Mouse (Mus musculus) myocyte (in vitro differentiated cells): ENCODE measurements around the gene Cpvl. TPM values are rescaled to one million over a fixed set of nuclear protein-coding genes. Genes with fewer than 3 reads are reported as not detected.

Source experiments
- H3K27me3 ChIP-seq: one replicate; pipeline ENCODE4 v1.6.1; 2011; ENCODE audit not compliant: control insufficient read depth, insufficient read depth, insufficient read length
- H3K36me3 ChIP-seq: one replicate; pipeline ENCODE4 v1.6.1; 2011; ENCODE audit not compliant: control insufficient read depth, insufficient read depth
- H3K4me2 ChIP-seq: one replicate; pipeline ENCODE4 v1.6.1; 2011; ENCODE audit warnings: low read depth, control low read depth
- H3K4me3 ChIP-seq: one replicate; pipeline ENCODE4 v1.5.1; 2011; ENCODE audit warnings: mild to moderate bottlenecking, control low read depth, moderate library complexity
- H3K79me2 ChIP-seq: one replicate; pipeline ENCODE4 v1.6.1; 2011; ENCODE audit not compliant: control insufficient read depth, insufficient read depth
- H3ac ChIP-seq: one replicate; pipeline ENCODE4 v1.6.1; 2011; ENCODE audit not compliant: control insufficient read depth, insufficient read length
- CEBPB ChIP-seq: IDR thresholded peaks from 2 replicates; pipeline ENCODE4 v1.6.1; 2011; ENCODE audit warnings: mild to moderate bottlenecking, moderate library complexity; ENCODE audit not compliant: poor library complexity, insufficient read depth, severe bottlenecking
- E2F4 ChIP-seq: IDR thresholded peaks from one replicate; pipeline ENCODE4 v1.6.1; 2011; ENCODE audit warnings: mild to moderate bottlenecking, control low read depth, moderate library complexity; ENCODE audit not compliant: insufficient read depth
- MAX ChIP-seq: IDR thresholded peaks from one replicate; pipeline ENCODE4 v1.6.1; 2011; ENCODE audit warnings: low read depth, mild to moderate bottlenecking, control low read depth
- MYOD1 ChIP-seq, 3 experiments: IDR thresholded peaks; one replicate each; pipeline ENCODE4 v1.6.1; 2011; ENCODE audit warnings: control low read depth in 2 of 3, low read depth in 2 of 3, mild to moderate bottlenecking in 2 of 3, moderate library complexity in 1 of 3; ENCODE audit not compliant: insufficient read length in 2 of 3, control insufficient read depth in 1 of 3
- MYOG ChIP-seq, 3 experiments: IDR thresholded peaks; one replicate each; pipeline ENCODE4 v1.6.1; 2011; ENCODE audit warnings: control low read depth in 2 of 3, low read depth in 2 of 3, mild to moderate bottlenecking in 2 of 3; ENCODE audit not compliant: insufficient read length in 2 of 3, control insufficient read depth in 1 of 3, insufficient read depth in 1 of 3
- POLR2A ChIP-seq: IDR thresholded peaks from one replicate; pipeline ENCODE4 v1.6.1; 2011; ENCODE audit warnings: low read depth, mild to moderate bottlenecking, control low read depth, moderate library complexity; ENCODE audit not compliant: insufficient read length
- POLR2AphosphoS2 ChIP-seq: IDR thresholded peaks from one replicate; pipeline ENCODE4 v1.6.1; 2011; ENCODE audit warnings: low read depth, control low read depth; ENCODE audit not compliant: insufficient read length
- REST ChIP-seq: IDR thresholded peaks from one replicate; pipeline ENCODE4 v1.6.1; 2011; ENCODE audit warnings: mild to moderate bottlenecking, control low read depth, moderate library complexity; ENCODE audit not compliant: insufficient read depth, insufficient read length
- SRF ChIP-seq: IDR thresholded peaks from one replicate; pipeline ENCODE4 v1.6.1; 2011; ENCODE audit warnings: low read depth; ENCODE audit not compliant: control insufficient read depth, insufficient read length
- TCF12 ChIP-seq: IDR thresholded peaks from one replicate; pipeline ENCODE4 v1.6.1; 2011; ENCODE audit warnings: mild to moderate bottlenecking, control low read depth; ENCODE audit not compliant: poor library complexity, insufficient read depth, severe bottlenecking
- TCF3 ChIP-seq: IDR thresholded peaks from one replicate; pipeline ENCODE4 v1.6.1; 2011; ENCODE audit warnings: low read depth, control low read depth; ENCODE audit not compliant: insufficient read length
- USF1 ChIP-seq: IDR thresholded peaks from one replicate; pipeline ENCODE4 v1.6.1; 2011; ENCODE audit warnings: low read depth, mild to moderate bottlenecking, control low read depth, moderate library complexity
- polyA plus RNA-seq: library from polyadenylated mRNA; unstranded; fragments of >200 nt; fragmentation: generic; extraction: Trizol; gene quantifications from one replicate; pipeline ENCODE4 v1.2.1, GENCODE M21; 2012; ENCODE audit warnings: missing spikeins

Cpvl gene
- polyA plus RNA-seq, 1 experiment: not detected

GRCm38 (mm10) chr6:53982612-53983011 is 4.1 kb upstream of the Cpvl start:
- Histone ChIP-seq H3K4me2 (no peak overlapping the region), H3K4me3 (no peak overlapping the region), H3K79me2 (no peaks in the 10 kb centered on the region), H3K36me3 (no peaks in the 10 kb centered on the region), H3K27me3 (no peaks in the 10 kb centered on the region), H3ac (no peak overlapping the region)
- TF ChIP-seq TCF3 (no peak), CEBPB (no peak), MYOD1 (IDR thresholded peaks at IDR 0.05; ENCODE audit: control insufficient read depth in 1 of 3, insufficient read length in 2 of 3, low read depth in 2 of 3) (no peak), POLR2AphosphoS2 (no peak)

GRCm38 (mm10) chr6:53982047-53982600 is 3.7 kb upstream of the Cpvl start:
- Histone ChIP-seq H3K4me3 (no peak overlapping the region), H3K4me2 (no peak overlapping the region), H3ac (no peak overlapping the region), H3K27me3 (no peaks in the 10 kb centered on the region), H3K36me3 (no peaks in the 10 kb centered on the region), H3K79me2 (no peaks in the 10 kb centered on the region)
- TF ChIP-seq SRF (no peak), E2F4 (no peak), REST (no peak)

- Histone ChIP-seq H3K36me3 (no peaks in the 10 kb centered on the region), H3K27me3 (no peaks in the 10 kb centered on the region), H3K4me2 (no peak overlapping the region), H3K4me3 (no peak overlapping the region), H3ac (no peak overlapping the region), H3K79me2 (no peaks in the 10 kb centered on the region)
- no peak for TF ChIP-seq MYOD1 (IDR thresholded peaks at IDR 0.05; ENCODE audit: control insufficient read depth in 1 of 3, insufficient read length in 2 of 3, low read depth in 2 of 3)
These were observed 2.5 kb upstream of the Cpvl start for GRCm38 (mm10) chr6:53980817-53981480.

- no peak for TF ChIP-seq E2F4
- TF ChIP-seq REST: no peak
- TF ChIP-seq TCF3: no peak
- TF ChIP-seq POLR2A: no peak
- no peak for TF ChIP-seq SRF
- TF ChIP-seq CEBPB: no peak
- TF ChIP-seq POLR2AphosphoS2: no peak
- no peak for TF ChIP-seq TCF12
- no peak for TF ChIP-seq USF1
- no peak overlapping the region for H3ac ChIP-seq
- no peak overlapping the region for H3K4me3 ChIP-seq
- H3K4me2 ChIP-seq: no peak overlapping the region
- H3K79me2 ChIP-seq: no peaks in the 10 kb centered on the region
- no peaks in the 10 kb centered on the region for H3K27me3 ChIP-seq
- H3K36me3 ChIP-seq: no peaks in the 10 kb centered on the region
These were observed 4.4 kb downstream of the Cpvl start for GRCm38 (mm10) chr6:53974040-53974439.

- Histone ChIP-seq H3K36me3 (no peaks in the 10 kb centered on the region), H3ac (no peak overlapping the region), H3K27me3 (no peaks in the 10 kb centered on the region), H3K4me3 (no peak overlapping the region), H3K79me2 (no peaks in the 10 kb centered on the region), H3K4me2 (no peak overlapping the region)
- TF ChIP-seq MYOG (IDR thresholded peaks at IDR 0.05; ENCODE audit: control insufficient read depth in 1 of 3, insufficient read depth in 1 of 3, insufficient read length in 2 of 3, low read depth in 2 of 3): no peak
- no peak for TF ChIP-seq REST
- TF ChIP-seq MYOD1 (IDR thresholded peaks at IDR 0.05; ENCODE audit: control insufficient read depth in 1 of 3, insufficient read length in 2 of 3, low read depth in 2 of 3): no peak
- TF ChIP-seq CEBPB: no peak
- no peak for TF ChIP-seq TCF12
- TF ChIP-seq E2F4: no peak
- no peak for TF ChIP-seq SRF
- no peak for TF ChIP-seq USF1
These were observed 5.0 kb downstream of the Cpvl start for GRCm38 (mm10) chr6:53973468-53973867.

GRCm38 (mm10) chr6:53972238-53972743 is 6.2 kb downstream of the Cpvl start:
- H3ac ChIP-seq: no peak overlapping the region
- TF ChIP-seq MYOD1 (IDR thresholded peaks at IDR 0.05; ENCODE audit: control insufficient read depth in 1 of 3, insufficient read length in 2 of 3, low read depth in 2 of 3) (no peak), TCF12 (no peak), MAX (no peak), E2F4 (no peak), POLR2A (no peak), CEBPB (no peak), MYOG (IDR thresholded peaks at IDR 0.05; ENCODE audit: control insufficient read depth in 1 of 3, insufficient read depth in 1 of 3, insufficient read length in 2 of 3, low read depth in 2 of 3) (no peak), TCF3 (no peak), POLR2AphosphoS2 (no peak), SRF (no peak), REST (no peak)
- no peaks in the 10 kb centered on the region for H3K36me3 ChIP-seq
- no peak overlapping the region for H3K4me2 ChIP-seq
- no peaks in the 10 kb centered on the region for H3K79me2 ChIP-seq
- no peaks in the 10 kb centered on the region for H3K27me3 ChIP-seq
- H3K4me3 ChIP-seq: no peak overlapping the region
